Mouse (Mus musculus) intestine, embryonic 16.5 days (tissue): ENCODE measurements around the gene Atp2a2. TPM values are rescaled to one million over a fixed set of nuclear protein-coding genes. Genes with fewer than 3 reads are reported as not detected.

Experiments used
- ATAC-seq: fragments of 200-750 bp; cut with Nextera tagmentation; 2 replicates; pipeline ENCODE4 v1.8.0; 2017; ENCODE audit warnings: moderate TSS enrichment, moderate library complexity
- H3K27ac ChIP-seq: fragments of 300-500 bp; sonication (generic); 2 replicates; pipeline ENCODE4 v1.5.1; 2014; ENCODE audit warnings: mild to moderate bottlenecking, low read length
- H3K27me3 ChIP-seq: fragments of 300-500 bp; sonication (generic); replicated peaks from 2 replicates; pipeline ENCODE4 v1.6.1; 2014; ENCODE audit warnings: low read length, control low read depth, mixed read lengths; ENCODE audit not compliant: control insufficient read depth, insufficient read depth
- H3K36me3 ChIP-seq: fragments of 300-500 bp; sonication (generic); 2 replicates; pipeline ENCODE4 v1.6.1; 2014; ENCODE audit warnings: low read length, control low read depth; ENCODE audit not compliant: control insufficient read depth, insufficient read depth
- H3K4me1 ChIP-seq: fragments of 300-500 bp; sonication (generic); 2 replicates; pipeline ENCODE4 v1.6.1; 2014; ENCODE audit warnings: low read length, control low read depth, mixed read lengths; ENCODE audit not compliant: control insufficient read depth, insufficient read depth
- H3K4me2 ChIP-seq: fragments of 300-500 bp; sonication (generic); 2 replicates; pipeline ENCODE4 v1.6.1; 2014; ENCODE audit warnings: low read depth, low read length, control low read depth
- H3K4me3 ChIP-seq: fragments of 300-500 bp; sonication (generic); 2 replicates; pipeline ENCODE4 v1.5.1; 2014; ENCODE audit warnings: mild to moderate bottlenecking, low read length
- H3K9ac ChIP-seq: fragments of 300-500 bp; sonication (generic); 2 replicates; pipeline ENCODE4 v1.6.1; 2014; ENCODE audit warnings: low read depth, low read length
- H3K9me3 ChIP-seq: fragments of 300-500 bp; sonication (generic); 2 replicates; pipeline ENCODE4 v1.6.1; 2016; ENCODE audit warnings: low read length, control low read depth; ENCODE audit not compliant: control insufficient read depth
- WGBS: fragments of 180-500 bp; shearing (Covaris S2); extraction: QIAGEN DNeasy Blood & Tissue Kit; methylation state at CpG from one replicate; pipeline ENCODE4 v1.1.7; 2014; 5-methylcytosine and 5-hydroxymethylcytosine counted together
- polyA plus RNA-seq: library from polyadenylated mRNA; unstranded; fragments of >200 nt; fragmentation: Nextera tagmentation; extraction: Ambion mirVana; gene quantifications from 2 replicates; pipeline ENCODE4 v1.2.1, GENCODE M21; 2015

The Atp2a2 gene
- polyA plus RNA-seq = 20.4 and 27.2 TPM in 2 replicates

DNA sequence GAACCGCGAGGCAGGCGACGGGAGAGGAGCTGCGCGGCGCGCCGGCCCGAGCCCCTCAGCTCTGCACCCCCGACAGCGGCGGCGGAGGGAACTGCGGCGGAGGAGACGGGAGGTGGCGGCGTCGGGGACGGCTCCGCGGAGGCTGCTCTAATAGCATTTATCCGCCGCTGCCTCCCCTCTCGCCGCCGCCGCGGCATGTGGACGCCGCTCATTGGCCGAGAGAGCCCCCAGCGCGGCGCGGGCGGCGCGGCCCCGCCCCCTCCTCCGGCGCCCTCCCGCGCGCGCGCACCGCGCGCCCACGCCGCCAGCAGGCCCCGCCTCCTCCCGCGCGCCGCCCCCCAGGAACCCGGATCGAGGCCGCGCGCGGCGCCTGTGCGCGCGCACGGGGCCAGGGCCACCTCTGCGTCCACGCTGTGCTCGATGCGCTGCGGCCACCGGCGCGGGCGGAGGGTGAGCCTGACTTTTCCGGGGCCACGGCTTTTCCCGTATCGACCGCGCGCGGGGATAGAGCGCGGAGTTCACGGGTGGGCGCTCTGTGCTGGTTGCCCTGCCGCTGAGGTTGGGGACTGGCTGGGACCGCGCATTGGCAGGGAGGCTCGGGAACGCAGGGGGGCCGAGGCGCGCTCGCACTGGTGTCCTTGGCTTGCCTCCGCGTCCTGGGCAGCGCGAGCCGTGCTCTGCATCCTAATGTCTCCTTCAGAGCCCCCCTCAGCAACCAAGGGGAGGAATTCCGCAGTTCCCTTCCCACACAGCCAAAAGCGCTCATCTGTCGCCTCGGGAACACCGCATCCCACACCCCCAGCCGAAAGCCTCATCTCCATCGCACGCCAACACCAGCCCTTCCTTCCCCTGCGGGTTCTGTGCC lies at the start of gene Atp2a2:
TSS of gene Atp2a2 (minus strand) at position 149 of the 865 bp plus-strand sequence.
- peak within 1 kb of the TSS; percentile 96 for H3K9ac ChIP-seq
- peaks cover 13% of the 10 kb centered on the region for H3K4me1 ChIP-seq
- no peaks in the 10 kb centered on the region for H3K27me3 ChIP-seq
- ATAC-seq = peak; percentile 96
- peak within 1 kb of the TSS; percentile 98 for H3K4me3 ChIP-seq
- H3K4me2 ChIP-seq = peak within 1 kb of the TSS; percentile 85
- H3K36me3 ChIP-seq = 0 out of 2 replicates have a peak, but pooled peaks cover 3% of the 10 kb centered on the region
- H3K9me3 ChIP-seq = no peaks in the 10 kb centered on the region
- peak within 1 kb of the TSS; percentile 97 for H3K27ac ChIP-seq
- WGBS = under 1% methylated on average over 103 of the region's 113 CpGs

DNA sequence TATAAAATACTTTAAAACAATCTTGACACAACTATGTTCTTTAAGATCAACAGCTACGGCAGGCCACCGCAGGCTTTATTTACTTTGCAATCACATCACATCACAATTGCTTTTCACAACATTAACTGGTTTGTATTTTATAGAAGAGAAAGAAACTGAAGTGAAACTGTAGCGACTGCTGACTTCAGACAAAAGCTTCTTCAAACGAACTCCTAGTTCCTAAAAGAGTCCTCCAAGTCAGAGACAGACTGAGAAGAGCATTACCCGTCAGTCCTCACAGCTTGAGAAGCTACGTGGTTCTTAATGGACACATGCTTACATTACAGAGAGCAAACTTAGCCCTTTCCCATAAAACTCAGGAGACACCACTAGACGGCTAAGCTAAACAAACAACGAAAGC lies 48.4 kb upstream of the Atp2a2 start:
- peak overlapping the region; percentile 14; the same call in 1 of the 2 replicates for H3K4me3 ChIP-seq
- H3K9me3 ChIP-seq = no peaks in the 10 kb centered on the region
- no peak for ATAC-seq
- peak overlapping the region; percentile 35 for H3K4me2 ChIP-seq
- H3K27ac ChIP-seq = peak overlapping the region; percentile 60
- no peaks in the 10 kb centered on the region for H3K27me3 ChIP-seq
- peak overlapping the region; percentile 3; the same call in 1 of the 2 replicates for H3K9ac ChIP-seq
- no peaks in the 10 kb centered on the region for H3K36me3 ChIP-seq
- H3K4me1 ChIP-seq = peaks cover 17% of the 10 kb centered on the region
- 31% methylated on average over 8 of the region's 8 CpGs for WGBS

DNA sequence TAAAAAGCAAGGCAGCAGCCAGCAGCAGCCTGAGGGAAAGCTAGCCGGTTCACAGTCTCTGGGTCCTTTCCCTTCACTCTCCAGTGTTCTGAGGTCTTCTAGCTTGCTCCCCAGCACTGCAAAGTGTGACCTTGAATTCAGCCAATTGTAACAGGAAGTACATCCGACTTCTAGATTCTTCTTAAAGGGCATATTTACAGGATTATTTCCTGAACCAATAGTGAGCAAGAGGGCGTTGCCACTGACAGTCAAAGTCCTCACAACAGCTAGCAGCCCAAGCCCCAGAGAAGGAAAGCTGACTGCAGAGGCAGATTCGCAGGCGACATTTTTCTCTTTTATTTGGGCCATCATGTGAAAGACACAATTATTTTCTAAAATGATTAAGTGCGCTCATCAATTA lies 46.6 kb upstream of the Atp2a2 start:
- peak overlapping the region; percentile 89 for H3K27ac ChIP-seq
- peak; percentile 86 for ATAC-seq

DNA sequence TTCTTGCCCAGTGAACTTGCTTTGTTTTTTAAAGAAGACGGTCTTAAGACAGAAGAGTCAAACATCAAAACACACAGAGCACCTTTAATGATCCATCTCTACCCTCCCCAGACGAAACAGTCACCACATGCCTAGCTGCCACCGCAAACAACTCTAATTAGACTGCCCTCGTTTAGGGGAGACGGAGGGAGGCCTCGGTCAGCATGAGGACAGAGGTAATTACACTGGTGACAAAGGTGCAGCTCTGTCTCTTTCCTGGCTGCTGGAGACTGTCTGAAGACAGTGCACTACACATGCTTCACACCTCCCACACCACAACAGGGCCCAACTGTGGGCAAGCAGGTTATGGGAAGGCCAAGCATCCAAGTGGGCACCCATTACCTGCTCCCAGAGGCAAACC lies 45.8 kb upstream of the Atp2a2 start:
- ATAC-seq = 0 out of 2 replicates have a peak, but pooled peaks have one; percentile 32
- 61% methylated on average over 6 of the region's 6 CpGs for WGBS
- peak overlapping the region; percentile 68 for H3K27ac ChIP-seq
- H3K9ac ChIP-seq = no peak overlapping the region
- no peak overlapping the region for H3K4me2 ChIP-seq
- H3K27me3 ChIP-seq = no peaks in the 10 kb centered on the region
- H3K4me1 ChIP-seq = peaks cover 17% of the 10 kb centered on the region
- H3K4me3 ChIP-seq = no peak overlapping the region
- H3K36me3 ChIP-seq = no peaks in the 10 kb centered on the region
- H3K9me3 ChIP-seq = no peaks in the 10 kb centered on the region

More for the DNA sequence above, 46.6 kb upstream of the Atp2a2 start:
- Histone ChIP-seq H3K4me2 (no peak overlapping the region), H3K4me3 (no peak overlapping the region), H3K4me1 (peaks cover 17% of the 10 kb centered on the region), H3K27me3 (no peaks in the 10 kb centered on the region), H3K36me3 (no peaks in the 10 kb centered on the region), H3K9ac (no peak overlapping the region), H3K9me3 (no peaks in the 10 kb centered on the region)
- 40% methylated on average over 6 of the region's 6 CpGs for WGBS

DNA sequence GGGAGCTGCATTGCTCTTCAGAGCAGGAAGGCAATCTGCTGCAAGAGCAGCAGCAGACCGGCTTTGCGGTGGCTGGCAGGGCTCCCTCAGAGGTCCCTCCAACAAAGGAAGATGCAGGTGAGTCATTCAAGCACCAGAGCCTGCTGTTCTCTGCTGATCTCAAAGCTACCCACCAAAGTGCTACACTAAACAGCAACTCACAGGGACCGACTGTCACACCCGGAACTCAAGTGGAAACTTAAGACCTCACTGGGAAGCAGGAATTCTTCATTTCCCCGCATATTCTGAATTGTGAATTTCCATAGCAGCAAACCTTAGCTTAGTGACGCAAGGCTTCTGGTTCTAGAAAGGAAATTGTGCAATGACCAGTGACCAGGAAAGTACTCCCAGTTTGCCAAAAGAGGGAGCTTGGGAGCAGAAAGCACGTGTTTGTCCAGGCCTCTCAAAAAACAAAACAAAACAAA lies 45.3 kb upstream of the Atp2a2 start:
- WGBS = 60% methylated on average over 7 of the region's 7 CpGs
- Histone ChIP-seq H3K4me3 (no peak overlapping the region), H3K27ac (no peak overlapping the region), H3K4me1 (peaks cover 17% of the 10 kb centered on the region), H3K36me3 (no peaks in the 10 kb centered on the region), H3K27me3 (no peaks in the 10 kb centered on the region), H3K4me2 (no peak overlapping the region), H3K9me3 (no peaks in the 10 kb centered on the region), H3K9ac (no peak overlapping the region)
- ATAC-seq = 0 out of 2 replicates have a peak, but pooled peaks have one; percentile 13

DNA sequence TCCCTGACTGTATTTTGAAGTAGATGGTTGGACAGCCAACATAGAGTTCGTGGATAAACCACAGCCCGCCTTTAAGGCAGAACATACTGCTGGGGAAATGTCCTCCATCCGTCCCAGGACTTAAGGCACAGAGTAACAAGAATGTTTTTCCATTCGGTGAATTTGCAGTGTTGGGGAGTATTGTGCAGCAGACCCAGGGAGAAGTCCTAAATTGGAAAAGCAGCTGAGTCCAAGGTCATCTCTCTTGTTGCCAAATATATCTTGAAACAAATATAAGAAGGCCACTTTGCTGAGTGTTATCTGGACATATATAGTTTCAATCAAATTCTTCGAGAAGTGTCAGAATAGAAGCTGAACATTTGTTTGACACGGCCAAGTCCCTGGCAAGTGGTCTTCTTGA lies 41.4 kb upstream of the Atp2a2 start:
- H3K9ac ChIP-seq = no peak overlapping the region
- peaks cover 5% of the 10 kb centered on the region; the same call in 1 of the 2 replicates for H3K4me1 ChIP-seq
- no peaks in the 10 kb centered on the region for H3K9me3 ChIP-seq
- no peak overlapping the region for H3K27ac ChIP-seq
- H3K27me3 ChIP-seq = no peaks in the 10 kb centered on the region
- H3K4me2 ChIP-seq = no peak overlapping the region
- WGBS = 88% methylated on average over 6 of the region's 6 CpGs
- 0 out of 2 replicates have a peak, but pooled peaks cover 1% of the 10 kb centered on the region for H3K36me3 ChIP-seq
- ATAC-seq = no peak
- no peak overlapping the region for H3K4me3 ChIP-seq

DNA sequence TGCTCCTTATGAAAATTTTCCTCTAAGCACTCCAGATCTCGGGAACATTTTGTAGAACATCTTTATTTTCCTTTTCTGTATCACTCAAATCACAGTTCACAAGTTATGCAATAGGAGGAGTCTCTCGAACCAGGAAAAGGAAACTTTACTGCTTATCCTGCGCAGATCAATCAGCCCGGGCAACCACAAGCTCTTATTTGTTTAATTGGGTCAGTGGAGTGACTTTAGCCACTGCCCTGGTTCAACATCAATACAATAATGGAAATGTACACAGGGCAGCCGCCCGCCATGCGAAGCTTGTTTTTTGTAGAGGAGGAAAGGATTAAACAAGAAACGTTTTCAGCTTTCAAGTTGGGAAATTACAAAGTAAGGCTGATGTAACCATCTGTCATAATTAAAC lies 39.8 kb upstream of the Atp2a2 start:
- ATAC-seq = no peak
- no peak overlapping the region for H3K4me3 ChIP-seq
- no peak overlapping the region for H3K4me2 ChIP-seq
- no peaks in the 10 kb centered on the region for H3K9me3 ChIP-seq
- no peaks in the 10 kb centered on the region for H3K27me3 ChIP-seq
- WGBS = 69% methylated on average over 8 of the region's 8 CpGs
- H3K27ac ChIP-seq = no peak overlapping the region
- no peaks in the 10 kb centered on the region for H3K4me1 ChIP-seq
- no peak overlapping the region for H3K9ac ChIP-seq
- H3K36me3 ChIP-seq = 0 out of 2 replicates have a peak, but pooled peaks cover 4% of the 10 kb centered on the region

DNA sequence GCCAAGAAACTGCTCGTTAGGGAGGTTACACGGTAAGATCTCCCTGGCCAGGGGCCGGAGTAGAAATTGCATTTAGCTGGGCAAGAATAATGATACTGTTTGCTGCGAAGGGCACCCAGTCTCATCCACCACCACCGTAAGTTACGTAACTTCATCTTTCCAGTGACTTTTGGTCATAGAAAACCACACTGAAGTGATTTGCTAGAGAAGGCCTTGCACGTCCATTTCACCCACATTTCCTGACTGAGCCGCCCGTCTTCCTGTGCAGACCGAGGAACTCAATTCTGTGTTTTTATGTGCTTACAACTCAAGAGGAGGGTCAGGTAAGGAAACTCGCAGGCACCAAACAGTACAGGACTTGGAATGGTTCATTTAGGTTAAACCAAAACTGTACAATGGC lies 36.1 kb upstream of the Atp2a2 start:
- Histone ChIP-seq H3K9ac (no peak overlapping the region), H3K9me3 (no peaks in the 10 kb centered on the region), H3K4me1 (no peaks in the 10 kb centered on the region), H3K27me3 (no peaks in the 10 kb centered on the region), H3K27ac (no peak overlapping the region), H3K36me3 (0 out of 2 replicates have a peak, but pooled peaks cover 4% of the 10 kb centered on the region), H3K4me3 (no peak overlapping the region), H3K4me2 (no peak overlapping the region)
- no peak for ATAC-seq
- WGBS = 94% methylated on average over 11 of the region's 11 CpGs

GRCm38 (mm10) chr5:122537654-122538053 lies 35.6 kb upstream of the Atp2a2 start:
- Histone ChIP-seq H3K4me1 (no peaks in the 10 kb centered on the region), H3K9me3 (no peaks in the 10 kb centered on the region), H3K4me2 (no peak overlapping the region), H3K27ac (no peak overlapping the region), H3K36me3 (0 out of 2 replicates have a peak, but pooled peaks cover 4% of the 10 kb centered on the region), H3K4me3 (no peak overlapping the region), H3K27me3 (no peaks in the 10 kb centered on the region), H3K9ac (no peak overlapping the region)
- no peak for ATAC-seq
- WGBS = 94% methylated on average over 5 of the region's 5 CpGs
